Mouse (Mus musculus) megakaryocyte progenitor cell, adult 5-6 weeks (primary cell): ENCODE measurements at regions not wholly inside any gene's neighbourhood (a gene's known extent, or its start where the extent isn't known, plus 50 kb on each side); places are given as distances from the start of the nearest gene placed in this dataset.
"Not testable (repeated sequence)": the region's sequence is repeated elsewhere in the genome, so short reads cannot be mapped to it uniquely, and the experiment has no call there.

ENCODE experiments used
- ATAC-seq: replicated peaks from 2 replicates; pipeline ENCODE4 v1.8.0; 2016; ENCODE audit warnings: mild to moderate bottlenecking, moderate TSS enrichment, inconsistent platforms; ENCODE audit not compliant: poor library complexity

- ATAC-seq, result not testable (repeated sequence)
Observed at GRCm38 (mm10) chr10:38704762-38705130, 116.8 kb downstream of the Rfpl4b start.

GRCm38 (mm10) chr10:38703954-38704761 is 117.4 kb downstream of the Rfpl4b start:
- ATAC-seq, result no peak

- no peak for ATAC-seq
Observed at GRCm38 (mm10) chr10:38677453-38677852, 144.1 kb downstream of the Rfpl4b start.

- ATAC-seq, result no peak
Observed at GRCm38 (mm10) chr10:38668610-38669009, 153.0 kb downstream of the Rfpl4b start.

- ATAC-seq, result no peak
Observed at GRCm38 (mm10) chr10:38667841-38668240, 153.7 kb downstream of the Rfpl4b start.

- no peak for ATAC-seq
Observed at GRCm38 (mm10) chr10:38635695-38636094, 185.9 kb downstream of the Rfpl4b start.

- no peak for ATAC-seq
Observed at GRCm38 (mm10) chr10:38629907-38630505, 191.6 kb downstream of the Rfpl4b start.

GRCm38 (mm10) chr10:38623399-38623798 is 198.2 kb downstream of the Rfpl4b start:
- no peak for ATAC-seq

- ATAC-seq, result no peak
Observed at GRCm38 (mm10) chr10:38609606-38610510, 211.7 kb downstream of the Rfpl4b start.

GRCm38 (mm10) chr10:38586061-38586460 is 235.5 kb downstream of the Rfpl4b start:
- no peak for ATAC-seq

GRCm38 (mm10) chr10:38575726-38576125 is 245.9 kb downstream of the Rfpl4b start:
- no peak for ATAC-seq

GRCm38 (mm10) chr10:38573728-38574127 is 247.9 kb downstream of the Rfpl4b start:
- ATAC-seq, result no peak

- no peak for ATAC-seq
Observed at GRCm38 (mm10) chr10:38573146-38573545, 248.4 kb downstream of the Rfpl4b start.

- no peak for ATAC-seq
Observed at GRCm38 (mm10) chr10:38567270-38567669, 254.3 kb downstream of the Rfpl4b start.

GRCm38 (mm10) chr10:38566361-38566760 is 255.2 kb downstream of the Rfpl4b start:
- ATAC-seq, result no peak

GRCm38 (mm10) chr10:38555040-38555439 is 266.5 kb downstream of the Rfpl4b start:
- ATAC-seq, result no peak

GRCm38 (mm10) chr10:38553688-38554680 is 267.6 kb downstream of the Rfpl4b start:
- ATAC-seq, result peak; percentile 44; the same call in 1 of the 2 replicates

GRCm38 (mm10) chr10:38553326-38553687 is 268.3 kb downstream of the Rfpl4b start:
- no peak for ATAC-seq

- ATAC-seq, result no peak
Observed at GRCm38 (mm10) chr10:38552350-38553076, 269.1 kb downstream of the Rfpl4b start.

- no peak for ATAC-seq
Observed at GRCm38 (mm10) chr10:38540031-38540430, 281.5 kb downstream of the Rfpl4b start.
